Mouse (Mus musculus) spleen, embryonic (tissue): ENCODE data around the gene Tssk2.

ENCODE experiments used
- CTCF ChIA-PET: fragments of 350-600 bp; sonication (Branson Sonifier 250); formaldehyde crosslinking; loops from one replicate; lab custom pipeline; 2022; lab: Charles Lee

The Tssk2 gene

GRCm38 (mm10) chr16:17943466-17943865 lies 45.0 kb downstream of the Tssk2 start:
- CTCF ChIA-PET: no interaction called here

DNA sequence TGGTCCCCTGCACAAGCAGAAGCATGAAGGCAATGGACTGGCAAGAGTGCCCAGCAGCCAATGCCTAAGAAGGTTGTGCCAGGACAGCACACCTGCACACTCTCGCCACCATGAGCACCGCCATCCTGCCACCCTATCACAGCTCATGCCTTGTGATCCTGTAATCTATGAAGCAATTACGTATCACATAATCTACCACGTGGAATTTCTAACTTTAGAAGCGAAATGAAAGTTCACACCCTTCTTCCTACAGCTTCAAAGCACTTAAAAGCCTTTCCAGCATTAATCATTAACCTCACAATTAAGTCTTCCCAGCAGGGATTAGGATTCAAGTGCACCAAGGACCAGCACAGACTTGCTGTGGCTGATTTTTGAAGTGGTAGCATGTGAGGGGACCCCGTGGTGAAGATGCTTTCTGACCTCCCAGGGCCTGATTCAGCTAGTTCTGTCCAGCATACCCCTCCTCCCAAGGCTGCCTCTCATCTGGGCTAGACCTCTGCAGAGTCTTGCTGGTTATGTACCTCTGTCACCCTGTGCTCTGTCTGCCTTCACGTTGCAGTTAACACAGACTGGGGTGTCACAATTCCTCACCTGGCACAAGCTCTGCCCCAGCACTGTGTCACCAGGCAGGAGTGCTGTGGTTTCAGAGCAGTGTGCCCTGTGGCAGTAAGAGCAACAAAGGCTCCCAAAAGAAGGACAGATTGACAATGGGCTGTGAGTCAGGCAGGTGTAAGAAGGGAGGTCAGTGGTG lies 46.8 kb downstream of the Tssk2 start:
- CTCF ChIA-PET: no interaction called here

GRCm38 (mm10) chr16:17949421-17949877 lies 51.0 kb downstream of the Tssk2 start:
- CTCF ChIA-PET: no interaction called here
